Mouse (Mus musculus): ENCODE data around the gene Cryga. TPM values are rescaled to one million over a fixed set of nuclear protein-coding genes. Genes with fewer than 3 reads are reported as not detected.

Cryga gene
- not detected for total RNA-seq (2021)
- long read RNA-seq, experiment 1: 0 reads
- long read RNA-seq, experiment 2: 0 reads

- intact Hi-C loops (cut with DNase I): no loop called here
- no peak within 1 kb of the TSS for H3K27ac ChIP-seq
- no peak within 1 kb of the TSS for H3K4me3 ChIP-seq
- no peak for DNase-seq
- no peak for TF ChIP-seq CTCF (IDR thresholded peaks at IDR 0.05)
Observed at GRCm38 (mm10) chr1:65103273-65103672, at the start of gene Cryga. Gene Cryga, minus strand, starts transcription at chr1:65103373.

GRCm38 (mm10) chr1:65147971-65148370, 44.8 kb upstream of the Cryga start:
- Histone ChIP-seq H3K4me3 (no peak overlapping the region), H3K27ac (no peak overlapping the region)
- DNase-seq: no peak
- no peak for TF ChIP-seq CTCF (IDR thresholded peaks at IDR 0.05)
- intact Hi-C loops (cut with DNase I): no loop called here

- intact Hi-C loops (cut with DNase I): no loop called here
- no peak for DNase-seq
- Histone ChIP-seq H3K27ac (no peak overlapping the region), H3K4me3 (no peak overlapping the region)
- TF ChIP-seq CTCF (IDR thresholded peaks at IDR 0.05): no peak
Observed at GRCm38 (mm10) chr1:65147326-65147725, 44.2 kb upstream of the Cryga start.

GRCm38 (mm10) chr1:65146601-65147000, 43.4 kb upstream of the Cryga start:
- no peak for TF ChIP-seq CTCF (IDR thresholded peaks at IDR 0.05)
- DNase-seq: no peak
- Histone ChIP-seq H3K4me3 (no peak overlapping the region), H3K27ac (no peak overlapping the region)
- intact Hi-C loops (cut with DNase I): no loop called here

GRCm38 (mm10) chr1:65144783-65145182, 41.6 kb upstream of the Cryga start:
- Histone ChIP-seq H3K4me3 (no peak overlapping the region), H3K27ac (no peak overlapping the region)
- intact Hi-C loops (cut with DNase I): no loop called here
- TF ChIP-seq CTCF (IDR thresholded peaks at IDR 0.05): no peak
- DNase-seq: no peak

GRCm38 (mm10) chr1:65137560-65137959, 34.4 kb upstream of the Cryga start:
- Histone ChIP-seq H3K27ac (no peak overlapping the region), H3K4me3 (no peak overlapping the region)
- no peak for DNase-seq
- intact Hi-C loops (cut with DNase I): no loop called here
- TF ChIP-seq CTCF (IDR thresholded peaks at IDR 0.05): no peak

GRCm38 (mm10) chr1:65132833-65133232, 29.7 kb upstream of the Cryga start:
- TF ChIP-seq CTCF (IDR thresholded peaks at IDR 0.05): no peak
- H3K27ac ChIP-seq: no peak overlapping the region
- intact Hi-C loops (cut with DNase I): no loop called here
- H3K4me3 ChIP-seq: no peak overlapping the region
- DNase-seq: no peak

GRCm38 (mm10) chr1:65131671-65132070, 28.5 kb upstream of the Cryga start:
- intact Hi-C loops (cut with DNase I): no loop called here
- Histone ChIP-seq H3K4me3 (no peak overlapping the region), H3K27ac (no peak overlapping the region)
- no peak for TF ChIP-seq CTCF (IDR thresholded peaks at IDR 0.05)
- no peak for DNase-seq

- no peak for DNase-seq
- TF ChIP-seq CTCF (IDR thresholded peaks at IDR 0.05): no peak
- H3K27ac ChIP-seq: no peak overlapping the region
- intact Hi-C loops (cut with DNase I): no loop called here
- H3K4me3 ChIP-seq: no peak overlapping the region
Observed at GRCm38 (mm10) chr1:65130226-65130625, 27.1 kb upstream of the Cryga start.

- H3K27ac ChIP-seq: no peak overlapping the region
- H3K4me3 ChIP-seq: no peak overlapping the region
- TF ChIP-seq CTCF (IDR thresholded peaks at IDR 0.05): no peak
- no peak for DNase-seq
- intact Hi-C loops (cut with DNase I): no loop called here
Observed at GRCm38 (mm10) chr1:65129634-65130180, 26.5 kb upstream of the Cryga start.

- TF ChIP-seq CTCF (IDR thresholded peaks at IDR 0.05): no peak
- Histone ChIP-seq H3K4me3 (peak within 1 kb of the TSS; percentile 42; the same call in 1 of the 2 replicates), H3K27ac (no peak within 1 kb of the TSS)
- intact Hi-C loops (cut with DNase I): no loop called here
- no peak for DNase-seq
Observed at GRCm38 (mm10) chr1:65122574-65123372, 19.6 kb upstream of the Cryga start, which contains the start of gene D630023F18Rik. Gene D630023F18Rik, minus strand, starts transcription at chr1:65123214.

GRCm38 (mm10) chr1:65119438-65119837, 16.3 kb upstream of the Cryga start, which contains the start of gene Gm28845:
Gene Gm28845, minus strand, starts transcription at chr1:65119558.
- DNase-seq: no peak
- Histone ChIP-seq H3K4me3 (no peak within 1 kb of the TSS), H3K27ac (no peak within 1 kb of the TSS)
- TF ChIP-seq CTCF (IDR thresholded peaks at IDR 0.05): no peak
- intact Hi-C loops (cut with DNase I): no loop called here

- TF ChIP-seq CTCF (IDR thresholded peaks at IDR 0.05): no peak
- Histone ChIP-seq H3K4me3 (no peak overlapping the region), H3K27ac (no peak overlapping the region)
- intact Hi-C loops (cut with DNase I): no loop called here
- DNase-seq: no peak
Observed at GRCm38 (mm10) chr1:65118150-65118913, 15.2 kb upstream of the Cryga start.
